Mouse (Mus musculus) neural tube, embryonic 12.5 days (tissue): ENCODE measurements around the gene Olfr1113. TPM values are rescaled to one million over a fixed set of nuclear protein-coding genes. Genes with fewer than 3 reads are reported as not detected.
"Not testable (repeated sequence)": the region's sequence is repeated elsewhere in the genome, so short reads cannot be mapped to it uniquely, and the experiment has no call there.

Experiments
- ATAC-seq: fragments of 200-750 bp; cut with Nextera tagmentation; 2 replicates; pipeline ENCODE4 v1.8.0; 2017; ENCODE audit warnings: low read depth, mild to moderate bottlenecking, moderate TSS enrichment, moderate library complexity; ENCODE audit not compliant: low FRiP score
- H3K27ac ChIP-seq: fragments of 300-500 bp; sonication (generic); 2 replicates; pipeline ENCODE4 v1.5.1; 2016
- H3K27me3 ChIP-seq: fragments of 300-500 bp; sonication (generic); replicated peaks from 2 replicates; pipeline ENCODE4 v1.6.1; 2016; ENCODE audit warnings: mild to moderate bottlenecking
- H3K36me3 ChIP-seq: fragments of 300-500 bp; sonication (generic); 2 replicates; pipeline ENCODE4 v1.6.1; 2016; ENCODE audit warnings: mild to moderate bottlenecking
- H3K4me1 ChIP-seq: fragments of 300-500 bp; sonication (generic); 2 replicates; pipeline ENCODE4 v1.6.1; 2016
- H3K4me2 ChIP-seq: fragments of 300-500 bp; sonication (generic); replicated peaks from 2 replicates; pipeline ENCODE4 v1.6.1; 2016; ENCODE audit warnings: mild to moderate bottlenecking
- H3K4me3 ChIP-seq: fragments of 300-500 bp; sonication (generic); 2 replicates; pipeline ENCODE4 v1.5.1; 2016
- H3K9ac ChIP-seq: fragments of 300-500 bp; sonication (generic); 2 replicates; pipeline ENCODE4 v1.6.1; 2016; ENCODE audit warnings: mild to moderate bottlenecking
- H3K9me3 ChIP-seq: fragments of 300-500 bp; sonication (generic); 2 replicates; pipeline ENCODE4 v1.6.1; 2016; ENCODE audit warnings: mild to moderate bottlenecking
- WGBS: fragments of 180-500 bp; shearing (Covaris S2); methylation state at CpG from one replicate; pipeline ENCODE4 v1.1.7; 2016; 5-methylcytosine and 5-hydroxymethylcytosine counted together
- microRNA-seq: library from miRNA; unstranded; fragments of <30 nt; microRNA quantifications from one replicate; pipeline ENCODE4, GENCODE M21; 2017
- polyA plus RNA-seq: library from polyadenylated mRNA; unstranded; fragments of >200 nt; fragmentation: Nextera tagmentation; extraction: Ambion mirVana; gene quantifications from 2 replicates; pipeline ENCODE4 v1.2.1, GENCODE M21; 2016

Olfr1113 gene
- not detected in 2 replicates for polyA plus RNA-seq

GRCm38 (mm10) chr2:87208670-87209069 lies at the start of gene Olfr1113:
TSS of gene Olfr1113 (plus strand) at chr2:87208970.
- no peak within 1 kb of the TSS for H3K27ac ChIP-seq
- no peak for ATAC-seq
- no peak within 1 kb of the TSS for H3K4me3 ChIP-seq
- no peaks in the 10 kb centered on the region for H3K4me1 ChIP-seq
- H3K4me2 ChIP-seq, result no peak within 1 kb of the TSS
- no peak within 1 kb of the TSS for H3K9ac ChIP-seq
- H3K27me3 ChIP-seq, result no peaks in the 10 kb centered on the region
- no peaks in the 10 kb centered on the region for H3K9me3 ChIP-seq
- no peaks in the 10 kb centered on the region for H3K36me3 ChIP-seq
- WGBS, result 77% methylated on average over 2 of the region's 2 CpGs

GRCm38 (mm10) chr2:87167731-87168130 lies 41.0 kb upstream of the Olfr1113 start:
- not testable (repeated sequence) for H3K4me1 ChIP-seq, H3K36me3 ChIP-seq, H3K9me3 ChIP-seq, H3K4me2 ChIP-seq, H3K9ac ChIP-seq, ATAC-seq, H3K27ac ChIP-seq, H3K27me3 ChIP-seq, H3K4me3 ChIP-seq
- 80% methylated on average over 2 of the region's 2 CpGs for WGBS

- no peak within 1 kb of the TSS for H3K9ac ChIP-seq
- H3K27ac ChIP-seq, result no peak within 1 kb of the TSS
- no peak within 1 kb of the TSS for H3K4me2 ChIP-seq
- H3K27me3 ChIP-seq, result no peaks in the 10 kb centered on the region
- H3K9me3 ChIP-seq, result no peaks in the 10 kb centered on the region
- 85% methylated on average over 1 of the region's 1 CpGs for WGBS
- ATAC-seq, result no peak
- no peaks in the 10 kb centered on the region for H3K36me3 ChIP-seq
- H3K4me1 ChIP-seq, result no peaks in the 10 kb centered on the region
- H3K4me3 ChIP-seq, result no peak within 1 kb of the TSS
Measured at GRCm38 (mm10) chr2:87187498-87187897, 21.3 kb upstream of the Olfr1113 start, which contains the start of gene Olfr1112. TSS of gene Olfr1112 (plus strand) at chr2:87187798.

GRCm38 (mm10) chr2:87247713-87248112 lies 38.9 kb downstream of the Olfr1113 start, which contains the start of gene Olfr1115:
TSS of gene Olfr1115 (plus strand) at chr2:87248013.
- H3K36me3 ChIP-seq, result no peaks in the 10 kb centered on the region
- H3K4me3 ChIP-seq, result no peak within 1 kb of the TSS
- 89% methylated on average over 2 of the region's 2 CpGs for WGBS
- ATAC-seq, result no peak
- no peaks in the 10 kb centered on the region for H3K9me3 ChIP-seq
- no peak within 1 kb of the TSS for H3K9ac ChIP-seq
- H3K27ac ChIP-seq, result no peak within 1 kb of the TSS
- H3K4me2 ChIP-seq, result no peak within 1 kb of the TSS
- no peaks in the 10 kb centered on the region for H3K27me3 ChIP-seq
- no peaks in the 10 kb centered on the region for H3K4me1 ChIP-seq

Small RNA genes within 50 kb of the gene (microRNA-seq; reads per million reads assigned to microRNA genes)
- gene Gm27438, result not detected

Other genes starting within 250 kb of the Olfr1113 start
- gene Olfr1099, start 248.3 kb upstream of the Olfr1113 start, polyA plus RNA-seq, result not detected in 2 replicates
- gene Olfr1100, start 229.0 kb upstream of the Olfr1113 start, polyA plus RNA-seq, result not detected in 2 replicates
- not detected in 2 replicates for gene Olfr1101, start 217.7 kb upstream of the Olfr1113 start, polyA plus RNA-seq
- gene Olfr1102, start 210.6 kb upstream of the Olfr1113 start, polyA plus RNA-seq, result not detected in 2 replicates
- gene Olfr1104, start 181.9 kb upstream of the Olfr1113 start, polyA plus RNA-seq, result not detected in 2 replicates
- not detected in 2 replicates for gene Olfr1105, start 172.4 kb upstream of the Olfr1113 start, polyA plus RNA-seq
- gene Olfr1106, start 156.7 kb upstream of the Olfr1113 start, polyA plus RNA-seq, result not detected in 2 replicates
- not detected in 2 replicates for gene Olfr1107, start 133.2 kb upstream of the Olfr1113 start, polyA plus RNA-seq
- not detected in 2 replicates for gene Olfr1109, start 113.0 kb upstream of the Olfr1113 start, polyA plus RNA-seq
- not detected in 2 replicates for gene Olfr259, start 94.4 kb upstream of the Olfr1113 start, polyA plus RNA-seq
- gene Olfr1110, start 68.7 kb upstream of the Olfr1113 start, polyA plus RNA-seq, result not detected in 2 replicates
- gene Olfr1111, start 56.3 kb upstream of the Olfr1113 start, polyA plus RNA-seq, result not detected in 2 replicates
- not detected in 2 replicates for gene Olfr1112, start 21.2 kb upstream of the Olfr1113 start, polyA plus RNA-seq
- not detected in 2 replicates for gene Olfr1115, start 39.0 kb downstream of the Olfr1113 start, polyA plus RNA-seq
- gene Olfr1116, start 58.6 kb downstream of the Olfr1113 start, polyA plus RNA-seq, result not detected in 2 replicates
- gene Olfr1118, start 98.6 kb downstream of the Olfr1113 start, polyA plus RNA-seq, result not detected in 2 replicates
- gene Olfr1120, start 145.8 kb downstream of the Olfr1113 start, polyA plus RNA-seq, result not detected in 2 replicates
- not detected in 2 replicates for gene Olfr1121, start 160.9 kb downstream of the Olfr1113 start, polyA plus RNA-seq
- not detected in 2 replicates for gene Olfr1122, start 176.9 kb downstream of the Olfr1113 start, polyA plus RNA-seq
- gene Olfr1123, start 207.7 kb downstream of the Olfr1113 start, polyA plus RNA-seq, result not detected in 2 replicates
- gene Olfr1124, start 221.3 kb downstream of the Olfr1113 start, polyA plus RNA-seq, result 0.13 TPM in 2 replicates
- not detected in 2 replicates for gene Olfr1126, start 245.0 kb downstream of the Olfr1113 start, polyA plus RNA-seq